Mouse (Mus musculus) splenic B cell, adult 2 months (primary cell): ENCODE results near the gene Pnpo.

Experiments used
- DNase-seq: peaks from one replicate; pipeline ENCODE4 v3.0.0-alpha.2; 2011; ENCODE audit warnings: low read depth, low spot score
- H3K27me3 ChIP-seq: 2 replicates; pipeline ENCODE4 v1.6.1; 2012; ENCODE audit warnings: mild to moderate bottlenecking, low read length, moderate library complexity, mixed read lengths; ENCODE audit not compliant: control insufficient read depth, poor library complexity, insufficient read depth, severe bottlenecking
- H3K36me3 ChIP-seq: 2 replicates; pipeline ENCODE4 v1.6.1; 2012; ENCODE audit warnings: mild to moderate bottlenecking, low read length, moderate library complexity, mixed read lengths; ENCODE audit not compliant: control insufficient read depth, poor library complexity, insufficient read depth, severe bottlenecking

The Pnpo gene

DNA sequence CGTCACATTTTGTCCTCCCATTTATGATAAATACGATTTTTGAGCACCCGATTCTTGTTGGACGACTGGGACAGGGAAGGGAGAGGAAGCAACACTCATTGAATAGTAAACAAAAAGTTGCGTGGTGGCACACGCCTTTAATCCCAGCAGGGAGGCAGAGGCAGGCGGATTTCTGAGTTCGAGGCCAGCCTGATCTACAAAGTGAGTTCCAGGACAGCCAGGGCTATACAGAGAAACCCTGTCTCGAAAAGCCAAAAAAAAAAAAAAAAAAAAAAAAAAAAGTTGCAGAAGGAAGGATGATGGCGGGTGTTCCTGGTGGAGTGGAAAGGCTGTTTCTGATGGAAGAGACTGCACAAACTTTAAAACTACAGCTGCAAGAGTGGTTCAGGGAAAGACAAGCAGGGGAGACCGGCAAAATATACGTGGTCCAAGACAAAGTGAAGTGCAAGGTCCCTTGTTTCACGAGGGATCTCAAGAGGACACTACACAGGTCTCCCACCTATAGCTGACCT lies 26.8 kb downstream of the Pnpo start:
- DNase-seq: no peak
- H3K36me3 ChIP-seq: no peaks in the 10 kb centered on the region
- H3K27me3 ChIP-seq: no peaks in the 10 kb centered on the region

DNA sequence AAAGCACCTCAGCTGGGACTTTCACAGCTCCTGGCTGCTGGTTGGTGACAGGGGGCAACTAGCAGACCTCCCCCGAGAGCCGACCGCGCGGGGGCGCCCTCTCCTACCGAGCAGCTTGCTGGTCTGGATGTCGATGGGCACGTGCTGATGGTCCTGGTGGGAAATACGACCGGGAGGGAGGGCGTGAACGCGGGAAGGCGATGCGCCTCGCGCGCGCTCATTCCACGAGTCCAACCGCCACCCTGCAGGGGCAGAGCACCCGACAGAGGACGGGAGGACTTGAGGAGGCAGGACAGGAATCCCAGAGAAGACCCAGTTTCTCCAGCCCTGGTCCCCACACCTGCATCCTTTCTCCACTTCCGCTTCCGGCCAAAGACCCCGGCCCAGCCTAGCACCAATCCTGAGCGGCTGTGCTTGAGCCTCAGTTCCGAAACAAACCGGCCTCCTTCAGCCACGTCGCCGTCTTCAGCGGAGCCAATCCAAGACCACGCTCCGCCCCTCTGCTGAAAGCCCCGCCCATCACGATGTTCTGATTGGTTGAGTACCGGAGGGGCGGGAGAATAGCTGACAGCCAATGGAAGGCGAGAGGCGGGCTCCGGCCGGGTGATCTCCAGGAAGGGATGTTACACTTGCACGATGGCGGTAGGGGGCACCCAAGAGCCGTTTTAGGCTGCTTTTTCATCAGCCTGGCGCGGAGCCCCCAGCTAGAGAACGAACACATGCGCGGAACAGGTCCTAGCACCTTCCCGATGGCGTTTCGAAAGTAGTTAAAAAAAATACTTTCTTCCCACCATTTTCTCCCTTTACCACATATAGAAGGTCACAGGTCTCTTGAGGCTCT lies 27.5 kb downstream of the Pnpo start, which contains the start of gene Cdk5rap3:
Gene Cdk5rap3, minus strand, starts transcription at position 453 of the 841 bp plus-strand sequence.
- DNase-seq: peak; percentile 99
- no peaks in the 10 kb centered on the region for H3K27me3 ChIP-seq
- no peaks in the 10 kb centered on the region; the same call in 1 of the 2 replicates for H3K36me3 ChIP-seq

DNA sequence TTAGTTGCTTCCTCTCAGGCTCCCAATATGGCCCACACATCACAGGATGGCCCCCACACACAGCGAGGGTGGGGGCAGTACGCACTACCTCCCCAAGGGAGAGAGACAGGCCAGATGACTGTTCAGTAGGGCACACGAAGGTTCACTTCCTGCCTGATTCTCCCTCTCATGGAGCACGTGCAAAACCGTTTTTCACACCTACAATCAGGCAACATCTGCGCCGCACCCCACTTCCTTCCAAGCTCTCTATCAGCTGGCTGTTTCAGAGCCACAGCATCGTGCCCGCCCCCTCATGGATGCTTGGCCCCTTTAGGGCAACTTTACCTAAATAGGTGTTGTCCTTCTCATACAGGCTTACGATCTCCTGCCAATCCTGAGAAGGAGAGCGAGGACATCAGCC lies 31.1 kb downstream of the Pnpo start:
- H3K27me3 ChIP-seq: no peaks in the 10 kb centered on the region
- H3K36me3 ChIP-seq: no peaks in the 10 kb centered on the region; the same call in none of the 2 replicates
- peak; percentile 38 for DNase-seq

DNA sequence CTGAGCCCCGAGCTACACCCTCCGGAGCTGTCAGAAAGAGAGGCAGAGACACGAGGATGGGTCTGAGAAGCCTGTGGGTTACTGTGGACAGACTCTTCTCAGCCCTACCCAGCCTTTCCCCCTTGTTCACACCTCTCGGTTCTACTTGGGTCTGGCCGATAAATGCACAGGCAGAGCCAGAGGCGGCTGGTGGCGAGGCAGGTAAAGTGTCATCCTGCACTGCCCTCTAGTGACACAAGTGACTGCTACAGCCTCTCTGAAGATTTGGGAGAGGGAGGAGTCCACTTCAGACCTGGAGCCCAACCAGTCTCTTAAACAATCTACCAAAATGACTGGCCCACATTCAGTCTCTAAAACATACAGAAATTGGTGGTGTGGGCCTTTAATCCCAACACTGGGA lies 33.8 kb downstream of the Pnpo start:
- peak; percentile 82 for DNase-seq

DNA sequence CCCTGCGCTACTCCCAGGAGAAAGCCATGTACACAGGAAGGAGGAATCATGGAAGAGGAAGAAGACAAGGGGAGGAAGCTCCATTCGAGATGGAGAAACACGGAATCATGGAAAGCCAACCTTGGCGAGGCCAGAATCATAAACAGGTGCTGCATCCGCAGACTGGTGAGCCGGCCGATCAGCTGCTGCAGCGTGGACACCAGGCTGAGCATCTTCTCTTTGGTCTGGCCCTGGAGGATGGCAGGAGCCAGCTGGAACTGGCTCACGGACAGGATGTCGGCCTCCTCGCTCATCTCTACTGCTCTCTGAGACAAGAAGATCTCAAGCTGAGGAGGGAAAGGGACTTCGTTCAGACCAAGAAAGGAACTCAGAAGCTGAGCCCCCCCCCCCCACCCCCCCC lies 35.2 kb downstream of the Pnpo start:
- DNase-seq: no peak
- H3K27me3 ChIP-seq: no peaks in the 10 kb centered on the region
- H3K36me3 ChIP-seq: no peaks in the 10 kb centered on the region; the same call in none of the 2 replicates

More for the DNA sequence above, 33.8 kb downstream of the Pnpo start:
- H3K36me3 ChIP-seq: no peaks in the 10 kb centered on the region; the same call in none of the 2 replicates
- no peaks in the 10 kb centered on the region for H3K27me3 ChIP-seq

DNA sequence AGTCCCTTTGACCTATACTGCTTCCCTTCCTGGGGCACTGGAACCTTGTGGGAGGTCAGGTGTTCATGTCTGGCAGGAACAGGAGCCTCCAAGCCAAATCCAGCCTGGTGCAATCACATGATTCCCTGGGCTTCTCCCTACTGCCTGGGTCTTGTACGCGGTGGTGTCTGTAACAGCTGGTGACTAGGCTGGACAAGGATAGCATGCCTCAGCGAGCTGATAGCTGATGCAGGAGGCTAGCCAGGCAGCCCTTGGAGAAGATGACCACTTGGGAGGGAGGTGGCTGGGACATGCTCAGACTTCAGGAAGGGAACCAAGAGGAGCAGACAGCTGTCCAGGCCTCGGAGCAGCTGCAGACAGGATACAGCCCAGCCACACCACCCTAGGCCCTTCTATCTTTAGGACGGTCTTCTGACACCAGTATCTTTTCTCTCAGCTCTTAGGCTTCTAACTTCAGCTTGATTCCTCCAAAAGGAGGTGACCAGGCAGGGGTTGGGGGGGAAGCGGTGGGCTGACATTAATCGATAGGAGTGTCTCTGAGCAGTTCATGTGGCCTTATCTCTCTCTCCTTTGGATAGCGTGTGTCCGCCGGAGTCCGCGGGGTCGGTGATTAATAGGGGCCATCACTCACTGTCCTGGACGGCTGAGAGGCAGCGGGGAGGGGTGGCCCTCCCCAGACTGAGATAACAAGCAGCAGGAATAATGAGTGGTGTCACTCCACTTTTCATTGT lies 37.2 kb downstream of the Pnpo start:
- H3K36me3 ChIP-seq: no peaks in the 10 kb centered on the region; the same call in none of the 2 replicates
- no peak for DNase-seq
- no peaks in the 10 kb centered on the region for H3K27me3 ChIP-seq

DNA sequence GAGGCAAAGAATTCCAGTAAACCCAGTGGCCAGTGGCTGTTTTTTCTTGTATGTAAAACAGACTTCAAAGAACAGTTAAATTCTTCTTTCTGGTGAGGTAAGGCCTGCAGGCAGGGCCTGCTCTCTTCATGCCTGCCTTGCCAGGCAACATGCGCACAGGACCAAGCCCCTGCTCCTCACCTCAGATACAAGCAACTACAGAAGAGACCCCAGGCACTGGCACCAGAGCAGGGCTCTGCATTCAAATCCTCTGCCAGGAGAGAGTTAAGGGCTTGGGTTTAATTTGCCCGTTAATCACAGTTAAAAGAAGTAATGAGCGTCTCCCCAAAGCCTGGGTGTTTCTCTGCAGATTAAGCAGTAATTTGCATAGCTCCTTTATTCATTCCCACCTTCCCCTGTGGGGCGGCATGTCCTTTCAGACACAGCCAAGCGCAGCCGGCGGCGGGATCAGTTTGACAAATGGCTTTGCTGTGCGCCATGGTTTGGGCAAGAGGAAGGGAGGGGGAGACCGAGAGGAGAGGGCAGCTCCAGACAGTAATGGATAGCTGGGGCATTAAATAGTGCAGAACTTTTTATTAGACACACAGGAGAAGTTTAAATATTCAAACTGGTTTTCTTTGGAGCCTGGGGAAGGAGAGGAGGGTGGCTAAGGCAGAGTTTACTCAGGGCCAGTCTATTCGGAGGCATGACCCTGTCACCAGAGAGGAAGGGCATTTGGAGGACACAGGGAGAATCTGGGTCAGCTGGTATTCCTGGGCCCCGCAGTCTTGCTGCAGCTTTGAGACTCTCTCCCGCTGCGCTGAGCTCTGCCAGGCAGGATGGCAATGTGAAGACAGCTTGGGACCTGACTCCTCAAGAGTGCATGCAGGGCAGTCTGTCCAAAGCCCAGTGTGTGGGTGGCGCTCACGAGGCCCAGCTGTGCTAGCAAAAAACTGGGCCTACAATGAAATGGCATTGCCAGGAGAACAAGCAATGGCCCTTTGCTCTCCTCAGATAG lies 40.8 kb downstream of the Pnpo start:
- DNase-seq: no peak

DNA sequence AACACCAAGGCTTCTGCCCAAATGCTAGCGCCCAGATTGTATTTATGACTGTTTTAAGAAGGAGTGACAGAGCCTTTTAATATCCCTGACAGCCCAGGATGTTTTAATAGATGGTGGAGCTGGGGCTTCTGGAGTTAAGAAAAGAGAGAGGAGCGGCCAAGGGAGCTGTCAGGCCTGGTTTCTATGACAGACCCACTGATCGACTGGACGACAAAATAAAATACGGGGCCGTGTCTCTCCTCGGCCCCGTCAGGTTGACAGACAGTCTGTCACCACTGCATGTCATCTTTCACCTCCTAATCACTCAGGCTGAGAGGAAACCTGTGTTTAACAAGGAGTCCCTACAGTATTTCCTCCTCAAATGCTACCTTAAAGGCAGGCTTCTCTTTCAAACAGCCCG lies 42.5 kb downstream of the Pnpo start:
- no peak for DNase-seq
- Histone ChIP-seq H3K27me3 (no peaks in the 10 kb centered on the region), H3K36me3 (no peaks in the 10 kb centered on the region)

More for the DNA sequence above, 40.8 kb downstream of the Pnpo start:
- Histone ChIP-seq H3K36me3 (no peaks in the 10 kb centered on the region), H3K27me3 (no peaks in the 10 kb centered on the region)

DNA sequence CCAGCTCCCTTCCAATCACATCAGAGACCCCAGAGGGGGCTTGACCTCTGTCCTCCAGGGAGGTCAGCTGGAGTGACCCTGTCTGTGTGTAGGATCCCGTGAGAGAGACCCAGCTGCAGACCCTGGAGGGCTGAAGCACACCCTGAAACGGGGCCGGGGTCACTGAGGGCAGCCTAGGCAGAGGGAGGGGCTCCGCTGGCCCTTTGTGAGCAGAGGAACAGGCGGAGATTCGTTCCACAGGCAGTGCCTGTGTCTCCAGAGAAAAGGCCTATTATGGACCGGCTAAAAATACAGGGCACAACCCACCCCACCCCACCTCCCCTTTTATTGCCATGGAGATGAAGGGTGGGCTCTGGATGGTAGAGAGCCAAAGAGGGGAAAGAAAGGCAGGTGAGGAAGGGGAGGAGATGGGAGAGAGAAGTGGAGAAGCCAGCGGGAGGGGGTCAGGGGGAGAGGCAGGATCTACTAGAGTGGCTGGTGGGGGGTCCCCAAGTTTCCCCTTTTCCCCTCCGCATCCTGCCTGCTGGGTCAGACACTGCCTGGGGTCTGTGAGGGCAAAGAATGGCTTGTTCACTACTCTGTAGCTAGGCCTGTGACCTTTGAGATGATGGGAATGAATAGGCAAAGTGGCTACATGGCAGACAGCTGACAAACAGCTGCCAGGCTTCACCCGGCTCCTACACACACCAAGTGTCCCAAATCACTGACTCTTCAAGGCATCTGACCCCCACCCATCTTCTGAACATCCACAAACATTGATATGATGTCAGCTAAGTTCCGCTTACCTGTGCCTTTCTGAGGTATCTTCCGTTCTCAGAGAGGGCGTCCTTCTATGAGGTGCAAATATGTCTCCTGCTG lies 44.1 kb downstream of the Pnpo start:
- no peaks in the 10 kb centered on the region for H3K36me3 ChIP-seq
- no peaks in the 10 kb centered on the region for H3K27me3 ChIP-seq
- no peak for DNase-seq

DNA sequence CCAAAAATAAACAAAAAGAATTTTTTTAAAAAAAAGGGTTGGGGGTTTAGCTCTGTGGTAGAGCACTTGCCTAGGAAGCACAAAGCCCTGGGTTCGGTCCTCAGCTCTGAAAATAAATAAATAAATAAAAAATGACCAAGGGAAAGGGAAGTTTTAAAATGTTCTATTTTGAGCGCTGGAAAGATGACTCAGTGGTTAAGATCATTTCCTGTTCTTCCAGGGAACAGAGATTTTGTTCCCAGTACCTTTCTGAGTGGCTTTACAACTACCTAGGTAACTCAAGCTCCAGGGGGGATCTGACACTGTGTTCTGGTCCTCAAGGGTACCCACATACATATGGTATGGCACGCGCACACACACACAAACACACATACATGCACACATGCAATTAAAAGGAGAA lies 47.9 kb downstream of the Pnpo start:
- no peak for DNase-seq
- H3K36me3 ChIP-seq: no peaks in the 10 kb centered on the region
- no peaks in the 10 kb centered on the region for H3K27me3 ChIP-seq

DNA sequence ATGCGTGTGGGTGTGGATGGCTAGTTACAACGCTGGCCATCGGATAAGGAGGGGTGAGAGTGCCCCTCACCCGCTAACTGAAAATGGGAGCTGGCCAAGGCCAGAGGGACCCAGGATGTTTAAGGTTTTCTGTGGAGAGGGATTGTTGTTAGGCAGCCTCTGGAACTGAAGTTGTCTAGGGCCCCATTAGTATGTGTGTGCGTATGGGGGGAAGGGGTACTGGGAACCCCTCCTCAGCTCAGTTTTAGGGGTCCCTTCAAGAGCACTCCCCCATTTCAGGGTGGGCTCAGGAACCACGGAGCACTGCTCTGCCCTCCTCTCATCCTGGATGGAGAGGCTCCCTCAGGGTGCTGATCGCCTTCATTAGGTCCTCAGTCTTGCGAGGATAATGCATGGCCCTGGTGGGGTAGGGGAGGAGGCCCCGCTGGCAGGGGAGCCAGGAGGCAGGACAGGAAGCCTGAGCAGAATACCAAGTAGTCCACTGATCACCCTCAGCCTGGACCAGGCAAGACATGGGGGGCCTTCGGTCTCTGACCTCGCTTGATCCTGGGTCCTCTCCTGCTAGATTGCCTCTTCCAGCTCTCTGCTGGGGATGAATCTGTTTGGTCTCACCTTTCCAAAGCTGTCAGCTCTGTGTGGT lies 50.5 kb downstream of the Pnpo start:
- Histone ChIP-seq H3K27me3 (no peaks in the 10 kb centered on the region), H3K36me3 (no peaks in the 10 kb centered on the region)
- no peak for DNase-seq

DNA sequence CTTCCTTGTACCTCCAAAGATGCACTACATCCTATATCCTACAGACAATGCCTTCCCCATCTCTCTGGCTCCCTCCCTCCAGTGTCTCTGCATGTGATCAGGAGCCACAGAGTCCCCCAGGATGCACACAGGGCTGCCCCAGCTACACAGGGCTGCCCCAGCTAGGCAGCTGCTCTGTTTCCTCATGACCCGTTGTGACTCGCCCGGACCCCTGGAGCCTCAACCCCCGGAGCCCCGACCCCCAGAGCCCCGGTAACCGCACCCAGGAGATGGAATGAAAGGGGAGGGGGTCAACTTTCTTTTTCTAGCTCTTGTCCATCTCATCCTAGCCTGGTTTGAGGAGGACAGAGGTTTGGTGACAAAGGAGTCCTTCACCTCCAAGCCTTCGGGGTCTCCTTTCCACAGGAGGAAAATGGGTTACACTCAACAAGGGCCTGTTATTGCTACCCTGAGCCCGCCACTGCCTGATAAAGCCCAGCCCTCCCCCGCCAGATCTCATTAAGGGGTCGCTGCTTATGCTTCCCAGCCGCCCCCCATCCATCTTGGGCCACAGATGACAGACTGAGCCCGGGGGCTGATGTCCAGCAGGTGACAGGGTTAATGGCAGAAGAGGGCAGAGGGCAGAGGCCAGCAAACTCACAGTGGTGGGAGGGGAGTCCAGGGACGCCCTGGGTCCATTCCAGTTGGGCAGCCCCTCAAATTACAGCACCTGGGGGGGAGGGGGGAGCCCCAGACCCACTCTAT lies 51.8 kb downstream of the Pnpo start:
- H3K36me3 ChIP-seq: no peaks in the 10 kb centered on the region
- H3K27me3 ChIP-seq: no peaks in the 10 kb centered on the region
- no peak for DNase-seq
